ENCODE assay signal across 24 mouse cellular contexts in genomic region chr2:9970178-9970577, GRCm38 (mm10).
DNase-seq lines count a peak whose midpoint lies in the region; ATAC-seq and TF ChIP-seq lines count a peak whose summit lies in the region.
"Had no signal": no experiment of that assay in that cellular context is flagged by ENCODE, and none has a peak within 500 bp of the region (broad histone marks: within the 10 kb centered on the region; RNA-seq: fewer than 3 reads in every experiment).

No protein-coding gene starts in this region.

- no peaks in the 10 kb centered on the region for H3K27me3 ChIP-seq in liver, postnatal 0 days (ENCODE audit: insufficient read depth, low read length)
- no peaks in the 10 kb centered on the region for H3K27me3 ChIP-seq in liver, embryonic 11.5 days (replicated peaks; ENCODE audit: control insufficient read depth, insufficient read depth, low read length)
- H3K27me3 ChIP-seq in CH12.LX (replicated peaks), result no peaks in the 10 kb centered on the region
- H3K27me3 ChIP-seq in heart, embryonic 11.5 days (ENCODE audit: control insufficient read depth, insufficient read depth, low read length), result no peaks in the 10 kb centered on the region
- H3K27me3 ChIP-seq in midbrain, embryonic 10.5 days (ENCODE audit: low read depth, poor library complexity, severe bottlenecking), result no peaks in the 10 kb centered on the region
- H3K27me3 ChIP-seq: forebrain, embryonic 15.5 days; hindbrain, embryonic 13.5 days; Patski had no signal

- TF ChIP-seq POLR2A in CH12.LX (IDR thresholded peaks at IDR 0.05; ENCODE audit: low read depth, low read length), result no peak

- dilution Hi-C loops in CH12.LX (cut with MboI; ENCODE audit: extremely low pct_ligation_motif_present, extremely low pct_unique_long_range_greater_than_20kb, low sequenced_read_pairs), result no loop called here

- H3K4me1 ChIP-seq in liver, postnatal 0 days (ENCODE audit: insufficient read depth), result peaks cover 14% of the 10 kb centered on the region; the same call in 1 of the 2 replicates
- H3K4me1 ChIP-seq in liver, embryonic 11.5 days (replicated peaks; ENCODE audit: control insufficient read depth, insufficient read depth, low read length), result peaks cover 5% of the 10 kb centered on the region
- H3K4me1 ChIP-seq in CH12.LX (ENCODE audit: control insufficient read depth in 1 of 2, insufficient read depth in 2 of 2), result peaks cover 11 to 43% of the 10 kb centered on the region in 2 experiments
- peaks cover 28% of the 10 kb centered on the region for H3K4me1 ChIP-seq in heart, embryonic 11.5 days (ENCODE audit: control insufficient read depth, insufficient read depth, low read length)
- no peaks in the 10 kb centered on the region for H3K4me1 ChIP-seq in midbrain, embryonic 10.5 days
- H3K4me1 ChIP-seq: forebrain, embryonic 15.5 days had no signal

- WGBS in liver, postnatal 0 days (ENCODE audit: insufficient replicate concordance), result 70% methylated on average over 4 of the region's 4 CpGs
- WGBS in liver, embryonic 11.5 days, result 67% methylated on average over 4 of the region's 4 CpGs
- WGBS in heart, embryonic 11.5 days (ENCODE audit: insufficient replicate concordance), result 22% methylated on average over 4 of the region's 4 CpGs
- 94% methylated on average over 4 of the region's 4 CpGs for WGBS in midbrain, embryonic 10.5 days

- TF ChIP-seq CTCF in liver, postnatal 0 days (IDR thresholded peaks at IDR 0.05; ENCODE audit: low read depth), result no peak
- no peak for TF ChIP-seq CTCF in CH12.LX (conservative IDR thresholded peaks at IDR 0.05 in 1 of 2, IDR thresholded peaks at IDR 0.05 in 1 of 2; ENCODE audit: low read depth in 2 of 2, low read length in 2 of 2)
- TF ChIP-seq CTCF in layer of hippocampus, adult 2 months (conservative IDR thresholded peaks at IDR 0.05), result no peak

- 0 out of 2 replicates have a peak overlapping the region, but pooled peaks have one; percentile 11 for H3K27ac ChIP-seq in liver, postnatal 0 days (ENCODE audit: low read depth)
- H3K27ac ChIP-seq in liver, embryonic 11.5 days (ENCODE audit: low read depth, low read length), result no peak overlapping the region
- H3K27ac ChIP-seq in CH12.LX (ENCODE audit: insufficient read depth, low read depth), result no peak overlapping the region
- peak overlapping the region; percentile 64 for H3K27ac ChIP-seq in heart, embryonic 11.5 days (ENCODE audit: low read depth, low read length)
- H3K27ac ChIP-seq in layer of hippocampus, adult 2 months, result no peak overlapping the region
- H3K27ac ChIP-seq in midbrain, embryonic 10.5 days (replicated peaks), result no peak overlapping the region
- H3K27ac ChIP-seq: forebrain, embryonic 15.5 days; hindbrain, embryonic 13.5 days; left cerebral cortex, adult 2 months had no signal

- in situ Hi-C loops in CH12.LX (cut with MboI; ENCODE audit: low pct_ligation_motif_present, low pct_unique_long_range_greater_than_20kb, low sequenced_read_pairs), result no loop called here

- H3K9ac ChIP-seq in liver, postnatal 0 days (replicated peaks), result no peak overlapping the region
- H3K9ac ChIP-seq in liver, embryonic 11.5 days (ENCODE audit: low read depth, low read length), result no peak overlapping the region
- H3K9ac ChIP-seq in CH12.LX (ENCODE audit: insufficient read depth, low read depth), result no peak overlapping the region
- H3K9ac ChIP-seq in heart, embryonic 11.5 days (ENCODE audit: low read depth, low read length), result no peak overlapping the region
- H3K9ac ChIP-seq: forebrain, embryonic 15.5 days; hindbrain, embryonic 13.5 days had no signal

- H3K9me3 ChIP-seq in liver, postnatal 0 days (ENCODE audit: low read length), result no peaks in the 10 kb centered on the region
- no peaks in the 10 kb centered on the region for H3K9me3 ChIP-seq in liver, embryonic 11.5 days (ENCODE audit: control insufficient read depth, low read length)
- H3K9me3 ChIP-seq in CH12.LX (replicated peaks; ENCODE audit: low read length), result no peaks in the 10 kb centered on the region
- no peaks in the 10 kb centered on the region for H3K9me3 ChIP-seq in heart, embryonic 11.5 days (replicated peaks; ENCODE audit: control insufficient read depth, low read length)
- no peaks in the 10 kb centered on the region for H3K9me3 ChIP-seq in midbrain, embryonic 10.5 days (replicated peaks)
- H3K9me3 ChIP-seq: forebrain, embryonic 15.5 days; hindbrain, embryonic 13.5 days had no signal

- no peak for ATAC-seq in liver, postnatal 0 days
- no peak for ATAC-seq in liver, embryonic 11.5 days (replicated peaks; ENCODE audit: low FRiP score)
- 0 out of 2 replicates have a peak, but pooled peaks have one; percentile 66 for ATAC-seq in heart, embryonic 11.5 days (replicated peaks; ENCODE audit: insufficient number of reproducible peaks, low FRiP score, low TSS enrichment)
- ATAC-seq: forebrain, embryonic 15.5 days; inflammation-experienced regulatory T-cells, adult 6 months; Patski had no signal

- TF ChIP-seq EP300 in liver, postnatal 0 days (IDR thresholded peaks at IDR 0.05; ENCODE audit: low read depth), result no peak
- peak; percentile 73 for TF ChIP-seq EP300 in CH12.LX (IDR thresholded peaks at IDR 0.05; ENCODE audit: low read length)

- H3K4me2 ChIP-seq in liver, postnatal 0 days (ENCODE audit: low read depth, low read length), result no peak overlapping the region
- no peak overlapping the region for H3K4me2 ChIP-seq in liver, embryonic 11.5 days
- H3K4me2 ChIP-seq in CH12.LX (ENCODE audit: insufficient read depth, low read depth, poor library complexity, severe bottlenecking), result no peak overlapping the region
- H3K4me2 ChIP-seq in heart, embryonic 11.5 days, result peak overlapping the region; percentile 17
- H3K4me2 ChIP-seq: forebrain, embryonic 15.5 days; hindbrain, embryonic 13.5 days had no signal

- no peak; the same call in 1 of the 2 replicates for TF ChIP-seq RAD21 in CH12.LX (IDR thresholded peaks at IDR 0.05; ENCODE audit: low read depth, low read length)

- 0 out of 2 replicates have a peak, but pooled peaks cover 3% of the 10 kb centered on the region for H3K79me2 ChIP-seq in CH12.LX (replicated peaks; ENCODE audit: control insufficient read depth, extremely low read depth, insufficient read depth, poor library complexity, severe bottlenecking)

- H3K4me3 ChIP-seq in liver, postnatal 0 days (ENCODE audit: low read depth, low read length), result no peak overlapping the region
- no peak overlapping the region for H3K4me3 ChIP-seq in liver, embryonic 11.5 days (ENCODE audit: low read depth, low read length)
- H3K4me3 ChIP-seq in CH12.LX (replicated peaks in 1 of 3; ENCODE audit: low read depth in 2 of 3, low read length in 2 of 3, poor library complexity in 1 of 3), result no peak overlapping the region
- no peak overlapping the region for H3K4me3 ChIP-seq in heart, embryonic 11.5 days (ENCODE audit: low read depth, low read length)
- no peak overlapping the region for H3K4me3 ChIP-seq in layer of hippocampus, adult 2 months
- H3K4me3 ChIP-seq in midbrain, embryonic 10.5 days, result no peak overlapping the region
- H3K4me3 ChIP-seq: forebrain, embryonic 15.5 days; hindbrain, embryonic 13.5 days; left cerebral cortex, adult 2 months had no signal

- intact Hi-C loops in heart, postnatal 10 days (cut with DNase I), result no loop called here

- DNase-seq in liver, postnatal 0 days, result no peak
- DNase-seq in liver, embryonic 11.5 days (ENCODE audit: low spot score), result no peak
- peak; percentile 59 for DNase-seq in CH12.LX (ENCODE audit: extremely low read depth)
- DNase-seq in heart, postnatal 10 days, result peak; percentile 52 to 57
- no peak for DNase-seq in cerebellum, adult 9-10 months
- no peak for DNase-seq in layer of hippocampus, adult 2 months (ENCODE audit: low spot score in 2 of 2)
- no peak for DNase-seq in midbrain, embryonic 10.5 days (ENCODE audit: low spot score)
- DNase-seq: adrenal gland, postnatal 14 days; cerebellum, adult 11 months; gastrocnemius, postnatal 36 days; kidney, adult 8-10 months; kidney, postnatal 14 days; layer of hippocampus, adult 9-11 months; left cerebral cortex, postnatal 4 days; liver; retina, postnatal 1 day; right cerebral cortex, postnatal 4 days; thymus, adult 2 months had no signal

- H3K36me3 ChIP-seq in liver, postnatal 0 days (replicated peaks; ENCODE audit: insufficient read depth, low read length), result no peaks in the 10 kb centered on the region
- H3K36me3 ChIP-seq in liver, embryonic 11.5 days (ENCODE audit: control insufficient read depth, insufficient read depth, low read length), result no peaks in the 10 kb centered on the region
- peaks cover 0 to 10% of the 10 kb centered on the region in 2 experiments for H3K36me3 ChIP-seq in CH12.LX (replicated peaks in 1 of 2; ENCODE audit: control insufficient read depth in 1 of 2, insufficient read depth in 1 of 2, low read length in 1 of 2)
- no peaks in the 10 kb centered on the region for H3K36me3 ChIP-seq in heart, embryonic 11.5 days (ENCODE audit: control insufficient read depth, insufficient read depth, low read length)
- H3K36me3 ChIP-seq in midbrain, embryonic 10.5 days, result no peaks in the 10 kb centered on the region
- H3K36me3 ChIP-seq: forebrain, embryonic 15.5 days; hindbrain, embryonic 13.5 days had no signal

TF ChIP-seq in CH12.LX, 34 proteins besides CTCF, POLR2A, EP300 and RAD21 (continues in another document):
- TF ChIP-seq JUND (conservative IDR thresholded peaks at IDR 0.05; ENCODE audit: low read depth, low read length), result peak; percentile 22; the same call in 1 of the 2 replicates
- peak; percentile 39; the same call in 1 of the 2 replicates for TF ChIP-seq MAX (IDR thresholded peaks at IDR 0.05; ENCODE audit: low read length)
- TF ChIP-seq MAFK (IDR thresholded peaks at IDR 0.05; ENCODE audit: insufficient replicate concordance, low read length), result peak; percentile 8; the same call in 1 of the 2 replicates
- TF ChIP-seq ETS1 (conservative IDR thresholded peaks at IDR 0.05; ENCODE audit: low read depth, low read length), result peak; percentile 72
- 0 out of 2 replicates have a peak, but pooled peaks have one; percentile 16 for TF ChIP-seq MEF2A (IDR thresholded peaks at IDR 0.05; ENCODE audit: borderline replicate concordance, low read depth, low read length)
- no peak for TF ChIP-seq HCFC1 (IDR thresholded peaks at IDR 0.05; ENCODE audit: low read depth, low read length)
- no peak for TF ChIP-seq PAX5 (IDR thresholded peaks at IDR 0.05; ENCODE audit: low read length)
- TF ChIP-seq ZMIZ1 (IDR thresholded peaks at IDR 0.05; ENCODE audit: low read depth, low read length), result no peak
- peak; percentile 86 for TF ChIP-seq IRF4 (IDR thresholded peaks at IDR 0.05; ENCODE audit: low read depth, low read length)
- no peak for TF ChIP-seq SMC3 (IDR thresholded peaks at IDR 0.05; ENCODE audit: low read depth, low read length)
- 0 out of 2 replicates have a peak, but pooled peaks have one; percentile 51 for TF ChIP-seq RCOR1 (conservative IDR thresholded peaks at IDR 0.05; ENCODE audit: low read depth, low read length)
- TF ChIP-seq MAZ (IDR thresholded peaks at IDR 0.05; ENCODE audit: low read depth, low read length), result no peak
- peak; percentile 28; the same call in 1 of the 2 replicates for TF ChIP-seq JUN (IDR thresholded peaks at IDR 0.05; ENCODE audit: insufficient read depth, low read depth, low read length)
- TF ChIP-seq ZNF384 (IDR thresholded peaks at IDR 0.05; ENCODE audit: low read depth, low read length), result no peak
- TF ChIP-seq BHLHE40 (IDR thresholded peaks at IDR 0.05; ENCODE audit: low read depth, low read length), result peak; percentile 68
- peak; percentile 54; the same call in 1 of the 2 replicates for TF ChIP-seq SIN3A (IDR thresholded peaks at IDR 0.05; ENCODE audit: low read length)

Comparison
In these comparisons a context has a peak if more than half of its experiments do, and no peak if none do; other contexts are left out.
1. H3K27ac ChIP-seq: peak in liver, postnatal 0 days (single experiment) and heart, embryonic 11.5 days (single experiment); none in liver, embryonic 11.5 days (single experiment), CH12.LX (single experiment), layer of hippocampus, adult 2 months (single experiment) and midbrain, embryonic 10.5 days (single experiment).
2. DNase-seq: peak in CH12.LX (single experiment) and heart, postnatal 10 days (2 of 2); none in liver, postnatal 0 days (single experiment), liver, embryonic 11.5 days (single experiment), cerebellum, adult 9-10 months (single experiment), layer of hippocampus, adult 2 months (0 of 2) and midbrain, embryonic 10.5 days (single experiment).